Mouse (Mus musculus) NIH3T3 (cell line): Measurements from ENCODE around the gene Trabd2b.

Source experiments
- DNase-seq: peaks from one replicate; pipeline ENCODE4 v3.0.0-alpha.2; 2012; ENCODE audit warnings: low read depth

The Trabd2b gene

GRCm38 (mm10) chr4:114448393-114449052 is 42.0 kb downstream of the Trabd2b start:
- peak; percentile 58 for DNase-seq

- no peak for DNase-seq
Observed at GRCm38 (mm10) chr4:114453101-114453500, 46.6 kb downstream of the Trabd2b start.

DNA sequence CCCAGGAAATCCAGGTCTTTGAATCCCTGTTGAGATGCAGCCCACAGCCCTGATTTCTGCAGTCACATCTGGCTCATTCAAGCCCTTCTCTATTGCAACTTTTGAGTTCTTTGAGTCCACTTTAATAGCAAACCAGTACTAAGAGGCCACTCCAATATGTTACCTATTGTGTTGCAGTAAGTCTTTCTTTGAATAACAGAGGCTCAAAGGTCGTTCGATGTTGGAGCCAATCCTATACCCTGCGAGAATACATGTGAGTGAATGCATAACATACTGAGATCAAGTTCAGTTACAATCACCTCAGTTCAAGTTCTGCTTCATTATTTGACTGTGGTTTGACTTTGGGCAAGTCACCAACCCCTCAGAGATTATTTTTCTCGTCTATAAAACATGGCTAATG is 47.5 kb downstream of the Trabd2b start:
- no peak for DNase-seq

GRCm38 (mm10) chr4:114454495-114455186 is 48.1 kb downstream of the Trabd2b start:
- peak; percentile 36 for DNase-seq

- no peak for DNase-seq
Observed at GRCm38 (mm10) chr4:114457111-114457510, 50.6 kb downstream of the Trabd2b start.

DNA sequence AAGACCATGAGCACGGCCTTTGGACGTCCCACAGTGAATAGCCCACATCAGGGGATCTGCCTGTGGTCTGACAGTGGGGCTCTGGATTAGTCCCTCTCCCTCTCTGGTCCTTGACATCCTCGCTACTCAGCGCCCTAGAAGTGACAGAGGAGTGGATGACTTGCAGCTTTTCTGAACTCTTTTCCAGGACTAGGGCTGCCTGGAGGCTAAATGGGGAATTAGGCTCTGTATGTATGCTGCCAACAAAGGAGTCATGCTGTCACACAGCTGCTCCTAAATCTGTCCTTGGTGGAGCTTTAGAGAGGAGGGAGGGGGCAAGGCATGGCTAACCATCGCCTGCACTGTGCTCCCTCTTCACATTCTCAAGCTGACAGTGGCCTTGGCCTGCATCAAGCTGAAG is 53.1 kb downstream of the Trabd2b start:
- no peak for DNase-seq

DNA sequence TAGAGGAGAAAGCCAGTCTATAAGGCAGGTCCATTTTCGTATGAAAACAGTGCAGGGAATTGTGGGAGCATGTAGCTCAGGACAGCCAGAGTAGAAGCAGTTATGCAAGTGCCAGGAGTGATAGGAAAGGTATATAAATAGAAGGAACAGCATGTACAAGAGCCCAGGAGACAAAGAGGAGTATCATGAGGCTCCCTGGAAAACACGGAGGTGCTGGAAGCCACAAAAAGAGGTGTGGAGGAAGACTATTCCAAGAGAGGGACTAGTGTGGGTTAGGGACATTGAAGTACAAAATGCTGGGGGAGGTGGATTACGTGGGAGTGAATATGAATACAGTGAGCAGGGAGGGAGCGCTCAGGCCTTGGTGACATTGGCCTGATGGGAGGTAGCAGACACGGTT is 53.9 kb downstream of the Trabd2b start:
- DNase-seq: no peak

GRCm38 (mm10) chr4:114461093-114461492 is 54.6 kb downstream of the Trabd2b start:
- DNase-seq: no peak

- DNase-seq: peak; percentile 47
Observed at GRCm38 (mm10) chr4:114465641-114466040, 59.1 kb downstream of the Trabd2b start.

GRCm38 (mm10) chr4:114467371-114468094 is 61.0 kb downstream of the Trabd2b start:
- peak; percentile 30 for DNase-seq

GRCm38 (mm10) chr4:114468095-114468429 is 61.5 kb downstream of the Trabd2b start:
- DNase-seq: no peak

GRCm38 (mm10) chr4:114469881-114470280 is 63.4 kb downstream of the Trabd2b start:
- DNase-seq: peak; percentile 48

DNA sequence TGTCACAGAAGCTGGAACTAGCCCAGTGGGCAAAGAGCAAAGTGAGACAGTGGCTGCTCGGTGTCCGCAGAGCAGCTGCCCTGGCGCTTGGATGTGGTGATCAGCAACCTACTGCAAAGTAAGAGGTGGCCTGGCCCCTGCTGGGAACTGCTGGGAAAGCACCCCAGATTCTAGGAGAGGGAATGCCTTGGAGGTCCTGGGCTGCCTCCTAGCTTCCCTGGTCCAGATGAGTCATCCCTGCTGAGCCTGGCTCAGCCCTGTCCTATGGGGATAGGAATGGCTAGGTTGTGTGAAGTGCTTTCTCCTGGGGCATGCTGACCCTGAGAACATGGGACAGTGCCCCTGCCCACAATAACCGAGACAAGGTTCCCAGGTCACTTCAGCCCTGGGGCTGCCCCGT is 65.6 kb downstream of the Trabd2b start:
- DNase-seq: peak; percentile 96

DNA sequence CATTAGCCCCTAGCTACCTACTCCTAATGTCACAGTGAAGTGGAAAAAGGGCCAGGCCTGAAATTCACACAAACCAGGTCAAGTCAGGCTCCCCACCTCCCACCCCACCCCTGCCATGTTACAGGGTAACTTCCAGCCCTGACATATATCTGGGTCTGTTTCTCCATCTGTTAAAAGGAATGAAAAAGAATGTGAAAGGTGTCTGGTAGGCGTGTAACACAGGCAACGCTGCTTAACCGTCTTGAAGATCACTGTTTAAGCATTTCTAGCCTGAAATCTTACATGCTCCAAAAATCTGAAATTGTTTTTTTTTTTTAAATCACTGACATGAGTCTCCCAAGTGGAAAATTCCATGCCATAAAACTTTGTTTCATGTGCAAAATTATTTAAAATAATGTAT is 69.8 kb downstream of the Trabd2b start:
- no peak for DNase-seq

DNA sequence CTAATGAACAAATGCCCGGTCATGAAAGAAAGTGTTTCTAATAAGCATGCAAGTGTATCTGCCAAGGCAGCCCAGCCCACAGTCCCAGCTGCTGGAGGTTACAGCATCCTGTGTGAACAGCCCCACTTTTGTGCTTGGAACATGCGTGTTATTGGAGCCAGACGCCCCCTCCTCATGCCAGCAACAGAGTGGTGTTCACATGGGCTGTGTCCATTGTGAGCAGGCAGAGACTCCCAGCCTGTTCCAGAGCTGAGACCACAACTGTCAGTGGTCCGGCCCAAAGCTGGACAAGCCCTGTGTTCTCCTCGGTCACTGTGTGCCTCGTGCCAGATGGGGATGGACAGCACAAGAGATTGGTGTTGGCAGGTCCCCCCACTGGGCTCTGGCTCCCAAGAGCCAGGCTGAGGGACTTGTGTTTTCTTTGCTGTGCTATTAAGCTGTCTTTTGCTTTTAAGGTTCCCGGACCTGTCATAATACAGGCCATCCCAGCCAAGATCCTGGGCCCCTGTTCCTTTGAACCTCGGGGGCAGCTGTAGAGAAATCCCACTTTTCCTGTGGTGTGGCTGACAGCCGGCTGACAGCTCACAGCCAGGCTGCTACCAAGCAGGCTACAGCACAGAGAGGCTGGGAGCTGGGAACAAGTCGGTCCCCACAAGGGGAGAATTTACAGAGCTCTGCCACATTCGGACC is 70.7 kb downstream of the Trabd2b start:
- no peak for DNase-seq

GRCm38 (mm10) chr4:114481518-114481917 is 75.0 kb downstream of the Trabd2b start:
- no peak for DNase-seq

- no peak for DNase-seq
Observed at GRCm38 (mm10) chr4:114484173-114484572, 77.6 kb downstream of the Trabd2b start.

GRCm38 (mm10) chr4:114485996-114486395 is 79.5 kb downstream of the Trabd2b start:
- no peak for DNase-seq

GRCm38 (mm10) chr4:114486885-114487531 is 80.5 kb downstream of the Trabd2b start:
- DNase-seq: no peak

GRCm38 (mm10) chr4:114487701-114488100 is 81.2 kb downstream of the Trabd2b start:
- no peak for DNase-seq

DNA sequence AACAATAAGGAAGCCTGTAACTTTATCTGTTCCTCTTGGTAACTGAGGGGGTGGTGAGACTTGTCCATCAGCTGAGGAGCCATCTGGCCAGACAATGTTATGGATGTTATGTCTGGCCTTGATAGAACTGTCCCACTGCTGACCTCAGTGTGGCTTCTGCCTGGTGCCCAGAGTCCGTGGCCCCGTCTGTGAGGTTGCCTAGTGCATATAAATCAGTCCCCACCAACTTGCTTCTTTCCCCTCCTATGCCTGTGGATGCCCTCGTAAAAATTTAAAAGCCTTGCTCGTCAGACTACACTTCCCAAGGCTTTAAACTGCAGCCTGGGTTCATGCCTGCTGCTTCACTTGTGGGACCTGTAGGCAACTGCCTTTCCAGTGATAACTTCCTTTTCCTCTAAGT is 85.6 kb downstream of the Trabd2b start:
- no peak for DNase-seq

DNA sequence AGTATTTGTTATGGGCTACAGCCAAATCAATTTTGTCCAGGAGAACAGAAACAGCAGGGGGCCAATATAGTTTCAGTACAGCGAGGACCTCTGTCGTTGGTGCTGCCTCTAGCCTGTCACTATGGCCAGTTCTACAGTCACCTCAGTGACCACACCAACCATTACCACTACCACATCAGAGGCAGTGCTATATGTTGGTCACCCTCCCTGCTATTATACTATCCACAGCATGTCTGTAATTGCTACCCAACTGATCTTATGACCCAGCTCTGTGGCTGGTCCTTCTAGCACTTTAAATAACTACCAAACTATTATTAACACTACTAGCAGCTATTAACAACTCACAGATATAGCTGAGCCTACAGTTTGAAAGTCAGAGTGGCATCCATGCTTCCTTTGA is 87.5 kb downstream of the Trabd2b start:
- no peak for DNase-seq
